Comparison of ENCODE assay signal across 1 mouse cellular context in genomic region chr8:71657816-71658215, GRCm38 (mm10).
TF ChIP-seq lines count a peak whose summit lies in the region.

No protein-coding gene starts in this region.

TF ChIP-seq in MEL, 35 proteins besides CTCF, POLR2A, EP300 and RAD21 (continued from another document):
- no peak for TF ChIP-seq ZNF384 (IDR thresholded peaks at IDR 0.05; ENCODE audit: low read depth, low read length)
- TF ChIP-seq TCF12 (IDR thresholded peaks at IDR 0.05; ENCODE audit: low read depth, low read length), result no peak
- no peak for TF ChIP-seq MYB (IDR thresholded peaks at IDR 0.05; ENCODE audit: low read depth, low read length)
- TF ChIP-seq TBP (IDR thresholded peaks at IDR 0.05; ENCODE audit: low read depth, low read length), result no peak
